Mouse (Mus musculus): ENCODE data around the gene Cdca8. TPM values are rescaled to one million over a fixed set of nuclear protein-coding genes. Genes with fewer than 3 reads are reported as not detected.

Gene Cdca8
- polyA plus RNA-seq, 1 experiment, result 53.4 TPM

DNA sequence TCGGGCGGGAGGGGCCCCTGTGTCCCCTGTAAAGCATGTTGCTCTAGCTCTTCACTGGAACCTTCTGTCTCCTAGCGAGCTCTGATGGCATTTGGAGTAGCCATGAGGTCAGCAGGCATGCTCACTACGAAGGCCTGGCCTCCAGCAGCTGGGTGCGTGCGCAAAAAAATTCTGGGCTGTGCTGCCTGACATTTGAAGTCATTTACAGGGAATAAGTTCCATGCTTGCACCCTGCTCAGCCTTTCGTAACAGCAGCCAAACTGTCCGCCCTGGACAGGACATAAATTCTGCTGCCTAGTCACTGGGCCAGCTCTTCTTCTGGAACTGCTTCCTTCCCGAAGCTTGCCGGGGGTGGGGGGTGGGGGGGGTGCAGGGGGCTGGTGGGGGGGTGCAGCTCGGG lies 20.0 kb upstream of the Cdca8 start:
- Histone ChIP-seq H3K4me1 (ENCODE audit: control insufficient read depth, insufficient read depth, low read length) (0 out of 2 replicates have a peak, but pooled peaks cover 4% of the 10 kb centered on the region), H3K4me3 (ENCODE audit: insufficient read depth, low read length) (no peak overlapping the region), H3K27ac (ENCODE audit: insufficient read depth, low read depth, low read length) (no peak overlapping the region)
- TF ChIP-seq CTCF (IDR thresholded peaks at IDR 0.05; ENCODE audit: low read depth, low read length) (no peak), POLR2A (IDR thresholded peaks at IDR 0.05; ENCODE audit: borderline replicate concordance, low read depth, low read length) (no peak)

DNA sequence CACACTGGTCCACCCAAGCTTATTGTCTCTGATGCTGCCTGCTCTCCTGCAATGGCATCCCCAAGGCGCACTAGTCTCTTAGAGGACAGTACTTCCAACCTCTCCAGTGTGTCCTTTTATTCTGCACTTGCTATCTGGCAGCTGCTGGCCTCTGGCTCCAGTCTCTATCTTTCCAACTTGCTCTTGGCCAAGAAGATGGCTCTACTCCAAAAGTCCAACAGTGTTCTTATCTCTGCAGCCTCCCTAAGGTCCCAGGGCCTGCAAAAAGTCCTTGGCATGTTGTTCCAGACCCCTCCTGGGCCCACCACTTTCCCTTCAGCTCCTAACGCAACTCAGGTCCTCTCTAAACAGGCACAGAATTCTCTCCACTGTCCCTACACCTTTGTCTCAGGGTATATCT lies 18.2 kb upstream of the Cdca8 start:
- Histone ChIP-seq H3K4me1 (ENCODE audit: control insufficient read depth, insufficient read depth, low read length) (0 out of 2 replicates have a peak, but pooled peaks cover 4% of the 10 kb centered on the region), H3K27ac (ENCODE audit: insufficient read depth, low read depth, low read length) (no peak overlapping the region), H3K4me3 (ENCODE audit: insufficient read depth, low read length) (no peak overlapping the region)
- TF ChIP-seq POLR2A (IDR thresholded peaks at IDR 0.05; ENCODE audit: borderline replicate concordance, low read depth, low read length) (no peak), CTCF (IDR thresholded peaks at IDR 0.05; ENCODE audit: low read depth, low read length) (no peak)

DNA sequence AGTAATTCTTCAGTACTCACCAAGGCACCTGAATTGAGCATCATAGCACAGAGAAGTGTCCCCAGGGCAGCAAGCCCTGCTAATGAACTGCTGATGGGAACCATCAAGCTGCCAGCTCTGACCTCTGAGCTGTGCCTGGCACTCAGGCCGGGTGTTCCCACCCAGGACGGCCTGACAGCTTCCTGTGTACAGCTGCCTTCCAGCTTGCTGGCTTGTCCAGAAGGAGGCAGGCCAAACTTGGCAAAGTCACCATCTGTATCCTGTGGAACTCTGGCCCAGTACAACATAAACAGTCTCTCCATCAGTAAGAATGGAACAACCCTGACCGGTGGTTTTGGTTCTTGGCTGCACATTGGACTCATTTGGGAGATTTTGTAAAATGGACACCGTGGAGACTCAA lies 14.4 kb upstream of the Cdca8 start:
- Histone ChIP-seq H3K27ac (ENCODE audit: insufficient read depth, low read depth, low read length) (no peak overlapping the region), H3K4me1 (ENCODE audit: control insufficient read depth, insufficient read depth, low read length) (no peaks in the 10 kb centered on the region), H3K4me3 (ENCODE audit: insufficient read depth, low read length) (no peak overlapping the region)
- TF ChIP-seq CTCF (IDR thresholded peaks at IDR 0.05; ENCODE audit: low read depth, low read length) (no peak), POLR2A (IDR thresholded peaks at IDR 0.05; ENCODE audit: borderline replicate concordance, low read depth, low read length) (no peak)

DNA sequence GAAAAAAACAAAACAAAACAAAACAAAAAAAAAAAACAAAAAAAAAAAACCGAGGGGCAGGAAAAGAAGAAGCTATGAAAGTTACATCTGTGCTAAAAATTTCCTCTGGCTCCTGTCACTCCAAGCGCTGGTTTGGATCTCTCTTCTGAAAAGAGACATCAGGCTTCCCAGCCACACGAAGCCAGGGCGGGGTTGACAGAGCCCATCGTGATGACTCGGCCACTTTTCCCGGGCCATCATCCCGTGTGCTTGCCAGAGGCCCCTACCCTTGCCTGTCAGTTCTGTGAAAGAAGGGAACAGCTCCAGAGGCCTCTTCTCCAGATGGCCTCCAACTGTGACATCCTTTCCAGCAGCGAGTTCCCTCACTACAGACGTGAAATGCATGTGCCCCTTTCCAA lies 11.9 kb upstream of the Cdca8 start:
- no peak for TF ChIP-seq POLR2A (IDR thresholded peaks at IDR 0.05; ENCODE audit: borderline replicate concordance, low read depth, low read length)
- no peak for TF ChIP-seq CTCF (IDR thresholded peaks at IDR 0.05; ENCODE audit: low read depth, low read length)
- H3K27ac ChIP-seq (ENCODE audit: insufficient read depth, low read depth, low read length), result no peak overlapping the region
- no peaks in the 10 kb centered on the region for H3K4me1 ChIP-seq (ENCODE audit: control insufficient read depth, insufficient read depth, low read length)
- no peak overlapping the region for H3K4me3 ChIP-seq (ENCODE audit: insufficient read depth, low read length)

DNA sequence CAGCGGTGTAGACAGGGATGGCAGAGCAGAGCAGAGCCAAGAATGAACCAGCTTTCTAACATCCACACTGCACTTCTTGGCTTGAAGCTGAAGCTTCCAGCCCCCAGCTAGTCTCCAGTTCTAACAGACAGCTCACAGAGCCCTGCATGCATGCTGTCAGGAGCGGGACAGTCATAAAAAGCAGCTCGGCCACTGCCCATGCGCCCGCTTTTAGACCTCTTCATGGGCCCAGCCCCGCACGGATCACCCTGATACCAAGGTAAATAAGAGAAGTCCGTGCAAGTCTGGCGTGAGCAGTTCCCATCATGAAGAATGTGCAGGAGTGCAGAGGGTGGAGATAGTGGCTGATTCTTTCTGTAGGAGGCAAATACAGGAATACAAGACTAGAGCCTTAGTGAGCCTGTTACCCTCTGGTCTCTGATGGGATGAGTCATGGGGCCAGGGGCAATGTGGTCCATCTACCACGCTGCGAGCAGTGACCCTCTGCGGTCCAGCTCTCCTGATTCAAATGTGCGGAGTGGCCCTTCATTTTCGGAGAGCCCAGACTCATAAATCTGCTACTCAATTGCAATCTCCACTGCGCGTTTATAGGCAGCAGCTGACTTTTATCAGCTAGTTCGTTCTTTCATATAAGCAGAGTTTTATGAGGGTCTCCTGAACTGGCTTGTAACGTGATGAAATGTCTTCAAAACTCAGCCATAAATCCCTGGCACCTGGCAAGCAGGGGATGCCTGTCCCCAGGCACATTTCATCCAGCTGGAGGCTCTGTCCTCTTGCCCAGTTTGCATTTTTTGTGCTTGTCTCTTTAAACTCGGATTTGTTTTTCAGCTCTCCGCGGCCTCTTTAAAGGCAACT lies 11.3 kb upstream of the Cdca8 start:
- TF ChIP-seq POLR2A (IDR thresholded peaks at IDR 0.05; ENCODE audit: borderline replicate concordance, low read depth, low read length) (no peak), CTCF (IDR thresholded peaks at IDR 0.05; ENCODE audit: low read depth, low read length) (no peak)
- Histone ChIP-seq H3K4me1 (ENCODE audit: control insufficient read depth, insufficient read depth, low read length) (no peaks in the 10 kb centered on the region), H3K4me3 (ENCODE audit: insufficient read depth, low read length) (no peak overlapping the region), H3K27ac (ENCODE audit: insufficient read depth, low read depth, low read length) (no peak overlapping the region)

DNA sequence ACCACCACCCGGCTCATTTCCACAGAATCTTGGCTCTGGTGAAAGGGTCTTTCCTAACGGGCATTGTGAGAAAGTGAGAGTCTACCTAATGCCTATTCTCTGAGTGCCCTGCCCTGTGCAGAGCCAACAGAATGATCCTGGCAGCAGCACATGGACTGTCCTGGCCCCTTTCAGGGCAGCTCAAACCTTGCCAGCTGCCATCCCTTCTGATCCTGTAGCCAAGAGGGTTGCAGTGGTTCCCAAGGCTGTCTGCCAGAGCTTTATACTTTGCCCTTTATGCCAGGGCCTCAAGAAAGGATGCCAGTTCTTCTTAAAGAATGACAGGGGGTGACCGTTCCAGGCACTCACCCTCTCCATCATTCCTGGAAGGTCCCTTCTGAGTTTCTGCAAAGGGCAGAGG lies 10.4 kb upstream of the Cdca8 start:
- no peak overlapping the region for H3K4me3 ChIP-seq (ENCODE audit: insufficient read depth, low read length)
- TF ChIP-seq CTCF (IDR thresholded peaks at IDR 0.05; ENCODE audit: low read depth, low read length) (no peak), POLR2A (IDR thresholded peaks at IDR 0.05; ENCODE audit: borderline replicate concordance, low read depth, low read length) (no peak)
- no peaks in the 10 kb centered on the region for H3K4me1 ChIP-seq (ENCODE audit: control insufficient read depth, insufficient read depth, low read length)
- no peak overlapping the region for H3K27ac ChIP-seq (ENCODE audit: insufficient read depth, low read depth, low read length)

DNA sequence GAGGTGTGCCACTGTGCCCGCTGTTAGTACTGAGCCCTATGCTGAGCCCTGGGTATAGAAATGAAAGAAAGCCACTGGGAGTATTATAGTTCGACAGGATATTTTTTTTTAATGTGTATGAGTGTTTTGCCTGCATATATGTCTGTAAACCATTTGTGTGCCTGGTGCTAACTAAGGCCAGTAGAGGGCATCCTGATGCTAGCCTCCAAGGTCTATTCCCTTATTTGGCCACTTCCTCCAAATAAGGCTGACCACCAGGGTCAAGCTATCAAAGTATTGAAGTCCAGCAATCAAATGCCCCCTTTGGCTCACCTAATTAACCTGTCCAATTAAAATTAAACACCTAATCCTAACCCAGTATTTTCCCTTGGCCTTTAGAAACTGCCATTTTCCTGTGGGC lies 5.8 kb upstream of the Cdca8 start:
- TF ChIP-seq CTCF (IDR thresholded peaks at IDR 0.05; ENCODE audit: low read depth, low read length) (no peak), POLR2A (IDR thresholded peaks at IDR 0.05; ENCODE audit: borderline replicate concordance, low read depth, low read length) (no peak)
- no peak overlapping the region for H3K4me3 ChIP-seq (ENCODE audit: insufficient read depth, low read length)

DNA sequence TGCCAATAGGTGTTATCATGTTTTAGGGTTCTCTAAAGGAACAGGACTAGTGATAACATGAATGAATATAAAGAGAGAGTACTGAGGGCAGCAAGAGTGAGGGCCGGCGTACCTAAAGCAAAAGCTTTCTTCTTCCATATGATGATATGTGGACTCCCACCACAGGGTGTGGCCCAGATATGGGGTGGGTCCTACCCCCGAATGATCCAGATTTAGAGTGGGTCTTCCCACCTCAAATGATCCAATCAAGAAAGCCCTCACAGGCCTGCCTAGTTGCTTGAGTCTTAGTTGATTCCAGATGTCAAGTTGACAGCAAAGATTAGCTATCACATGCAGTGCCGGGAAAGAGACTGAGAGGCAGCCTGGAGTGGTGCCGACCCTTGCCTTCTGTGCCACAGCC lies 4.7 kb upstream of the Cdca8 start:
- Histone ChIP-seq H3K27ac (ENCODE audit: insufficient read depth, low read depth, low read length) (no peak overlapping the region), H3K4me3 (ENCODE audit: insufficient read depth, low read length) (no peak overlapping the region)
- TF ChIP-seq CTCF (IDR thresholded peaks at IDR 0.05; ENCODE audit: low read depth, low read length), result no peak
- TF ChIP-seq POLR2A (IDR thresholded peaks at IDR 0.05; ENCODE audit: borderline replicate concordance, low read depth, low read length), result no peak

More for the DNA sequence above, 5.8 kb upstream of the Cdca8 start:
- no peak overlapping the region for H3K27ac ChIP-seq (ENCODE audit: insufficient read depth, low read depth, low read length)
- no peaks in the 10 kb centered on the region for H3K4me1 ChIP-seq (ENCODE audit: control insufficient read depth, insufficient read depth, low read length)

DNA sequence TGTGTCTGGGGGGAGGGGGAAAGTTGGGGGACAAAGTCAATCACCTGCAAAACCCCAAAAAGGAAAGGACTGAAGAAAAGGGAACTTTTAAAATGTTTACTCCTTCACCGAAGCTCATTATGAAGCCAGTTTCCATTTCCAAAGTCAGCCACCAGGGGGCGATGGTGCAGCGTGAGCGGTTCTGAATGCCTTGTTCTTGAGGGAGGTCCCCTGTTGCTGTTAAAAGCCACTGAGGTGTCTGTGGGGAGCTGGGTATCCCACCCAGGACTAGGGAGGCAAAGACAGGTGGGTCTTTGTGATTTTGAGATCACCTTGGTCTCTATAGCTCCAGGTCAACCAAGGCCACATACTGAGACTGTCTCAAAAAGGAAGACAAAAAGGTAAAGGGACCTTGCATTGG lies 3.9 kb upstream of the Cdca8 start:
- no peak for TF ChIP-seq POLR2A (IDR thresholded peaks at IDR 0.05; ENCODE audit: borderline replicate concordance, low read depth, low read length)
- TF ChIP-seq CTCF (IDR thresholded peaks at IDR 0.05; ENCODE audit: low read depth, low read length), result peak; percentile 87
- H3K4me1 ChIP-seq (ENCODE audit: control insufficient read depth, insufficient read depth, low read length), result peaks cover 3% of the 10 kb centered on the region; the same call in 1 of the 2 replicates
- H3K4me3 ChIP-seq (ENCODE audit: insufficient read depth, low read length), result no peak overlapping the region
- H3K27ac ChIP-seq (ENCODE audit: insufficient read depth, low read depth, low read length), result no peak overlapping the region

More for the DNA sequence above, 4.7 kb upstream of the Cdca8 start:
- no peaks in the 10 kb centered on the region for H3K4me1 ChIP-seq (ENCODE audit: control insufficient read depth, insufficient read depth, low read length)

Measured in bone marrow macrophage, adult 2 months (primary cell).